Mouse (Mus musculus) layer of hippocampus, adult 9-11 months (tissue): ENCODE data around the gene Nrl.

Experiments
- DNase-seq: peaks from one replicate; pipeline ENCODE4 v3.0.0; 2022

The Nrl gene

DNA sequence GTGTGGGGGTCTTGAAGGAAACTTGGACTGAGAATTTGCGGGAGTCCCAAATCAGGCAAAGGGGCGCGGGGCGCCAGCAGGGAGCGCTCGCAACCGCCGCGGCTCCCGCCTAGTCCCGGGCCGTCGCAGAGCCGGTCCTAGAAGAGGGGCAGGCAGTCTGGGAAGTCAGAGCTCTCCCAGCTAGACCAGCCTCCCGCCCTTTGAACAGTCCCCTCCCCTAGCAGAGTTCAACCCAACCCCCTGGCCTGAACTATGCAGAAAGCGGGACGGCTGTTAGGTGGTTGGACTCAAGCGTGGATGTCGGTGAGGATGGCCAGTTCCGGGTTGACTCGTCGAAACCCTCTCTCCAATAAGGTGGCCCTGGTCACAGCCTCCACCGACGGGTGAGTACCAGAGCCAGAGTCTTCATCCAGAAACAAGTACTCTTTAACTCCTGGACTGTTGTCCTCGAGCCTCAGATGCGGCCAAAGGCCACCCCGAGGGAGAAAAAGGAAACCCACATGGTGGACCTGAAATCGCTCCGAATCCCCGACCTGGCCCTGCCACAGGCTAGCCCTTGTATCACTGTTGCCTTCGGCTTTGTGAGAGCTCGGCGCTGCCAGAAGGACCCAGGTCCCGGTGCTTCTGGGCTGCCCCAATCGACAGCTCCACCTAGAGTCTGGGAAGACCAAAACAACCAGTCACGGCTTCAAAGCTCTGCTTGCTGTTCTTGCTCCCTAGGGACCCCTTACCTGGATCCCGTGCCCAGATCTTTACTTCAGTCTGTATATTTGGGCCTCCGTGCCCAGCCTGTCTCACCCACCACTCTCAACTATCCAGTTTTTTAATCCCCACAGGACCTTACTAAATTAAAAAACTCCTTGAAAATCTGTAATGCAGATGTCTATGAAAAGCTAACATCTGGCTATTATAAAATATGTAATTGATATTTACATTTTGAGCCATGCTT is 45.9 kb downstream of the Nrl start, which contains the start of gene Dhrs4:
Gene Dhrs4 (plus strand): TSS at position 108 of the 949 bp plus-strand sequence.
- peak; percentile 78 for DNase-seq

GRCm38 (mm10) chr14:55477829-55478228 is 47.0 kb downstream of the Nrl start:
- no peak for DNase-seq

- no peak for DNase-seq
Measured at GRCm38 (mm10) chr14:55477421-55477820, 47.4 kb downstream of the Nrl start.

GRCm38 (mm10) chr14:55475654-55476053 is 49.1 kb downstream of the Nrl start:
- no peak for DNase-seq

DNA sequence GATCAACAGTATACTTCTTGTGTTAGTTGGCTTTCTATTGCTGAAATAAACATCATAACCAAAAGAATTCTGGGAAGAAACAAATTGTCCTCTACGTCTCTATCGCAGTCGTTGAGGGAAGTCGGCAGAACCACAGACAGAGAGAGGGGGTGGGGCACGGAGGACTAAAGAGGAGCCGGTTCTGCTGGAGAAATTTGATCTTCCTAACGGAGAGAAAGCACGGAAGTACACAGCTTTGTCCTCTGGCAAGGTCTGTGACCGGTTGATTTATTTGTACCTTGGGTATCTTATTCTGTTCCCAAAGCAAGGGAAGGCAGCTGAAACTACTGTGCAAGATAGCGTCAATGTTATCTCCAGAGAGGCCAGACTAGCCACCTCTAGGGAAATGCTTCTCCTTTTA is 54.0 kb downstream of the Nrl start:
- DNase-seq = no peak

DNA sequence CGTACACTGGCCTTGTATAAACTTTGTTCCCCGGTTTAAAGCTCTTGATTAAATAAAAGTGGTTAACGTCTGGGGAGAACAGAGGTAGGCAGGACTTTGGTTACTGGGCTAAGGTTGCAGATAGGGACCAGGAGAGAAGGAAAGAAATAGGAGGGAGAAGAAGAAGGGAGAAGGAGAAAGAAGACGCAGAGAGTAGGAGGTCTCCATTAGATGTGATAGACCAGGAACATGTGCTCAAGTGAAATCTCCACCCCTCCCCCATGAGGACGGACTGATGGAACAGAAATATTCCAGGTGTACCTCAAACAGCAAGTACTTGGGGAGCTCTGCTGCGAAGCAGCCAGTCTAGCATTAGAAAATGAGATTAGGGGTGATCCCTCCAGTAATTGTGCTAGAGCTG is 55.0 kb downstream of the Nrl start:
- DNase-seq = no peak

DNA sequence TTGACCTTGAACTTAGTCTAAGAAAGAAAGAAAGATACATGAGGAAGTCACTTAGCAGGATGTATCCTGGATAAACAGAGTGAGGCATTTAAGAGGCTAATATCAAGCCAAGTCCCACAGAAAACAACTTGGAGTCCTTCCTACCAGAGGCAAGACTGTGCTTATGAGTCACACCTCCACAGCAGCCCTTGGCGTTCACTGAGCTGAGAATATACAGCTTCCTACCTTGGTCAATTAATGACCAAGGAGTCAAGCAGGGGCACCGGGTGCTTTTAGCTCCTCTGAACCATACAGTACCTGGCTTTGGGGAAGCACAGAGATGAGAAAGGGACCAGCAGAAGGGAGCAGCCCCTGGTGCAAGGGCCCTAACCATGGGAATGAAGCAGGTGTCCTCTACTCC is 55.7 kb downstream of the Nrl start:
- DNase-seq = no peak
